Mouse (Mus musculus): ENCODE measurements around the gene 9330159F19Rik. TPM values are rescaled to one million over a fixed set of nuclear protein-coding genes. Genes with fewer than 3 reads are reported as not detected.

The 9330159F19Rik gene
- polyA plus RNA-seq (2012; rRNA removed; ENCODE audit: low replicate concordance), result 0.16 and 1.5 TPM in 2 replicates

GRCm38 (mm10) chr10:29211453-29211852 lies at the start of gene 9330159F19Rik:
Gene 9330159F19Rik, plus strand, starts transcription at chr10:29211606.

GRCm38 (mm10) chr10:29198642-29199041 lies 12.8 kb upstream of the 9330159F19Rik start, which contains the start of gene Gm49353:
Gene Gm49353, plus strand, starts transcription at chr10:29198954.

Other genes with a start within 250 kb of the 9330159F19Rik start
- not detected in 2 replicates for gene 2310057J18Rik, start 225.3 kb upstream of the 9330159F19Rik start, polyA plus RNA-seq (2012; rRNA removed; ENCODE audit: low replicate concordance)
- gene Soga3, start 67.8 kb upstream of the 9330159F19Rik start, polyA plus RNA-seq (2012; rRNA removed; ENCODE audit: low replicate concordance), result 0.18 TPM in 1 of 2 replicates, not detected in the other
- not detected in 2 replicates for gene Gm49353, start 12.7 kb upstream of the 9330159F19Rik start, polyA plus RNA-seq (2012; rRNA removed; ENCODE audit: low replicate concordance)
- 14.6 and 44.5 TPM in 2 replicates for gene Echdc1, start 101.6 kb downstream of the 9330159F19Rik start, polyA plus RNA-seq (2012; rRNA removed; ENCODE audit: low replicate concordance)
- gene Rnf146, start 150.8 kb downstream of the 9330159F19Rik start, polyA plus RNA-seq (2012; rRNA removed; ENCODE audit: low replicate concordance), result 11.2 and 29.1 TPM in 2 replicates